Mouse (Mus musculus) layer of hippocampus, adult 2 months (tissue): ENCODE measurements at regions not wholly inside any gene's neighbourhood (a gene's known extent, or its start where the extent isn't known, plus 50 kb on each side); places are given as distances from the start of the nearest gene placed in this dataset.

Experiments
- DNase-seq, 2 experiments: peaks; one replicate each; pipeline ENCODE4 v3.0.0; 2022; ENCODE audit warnings: low spot score in 2 of 2
- H3K27ac ChIP-seq: fragments of 200-600 bp; 2 replicates; pipeline ENCODE4 v1.8.1; 2022
- H3K4me3 ChIP-seq: fragments of 200-600 bp; 2 replicates; pipeline ENCODE4 v1.8.1; 2022; ENCODE audit warnings: mild to moderate bottlenecking
- CTCF ChIP-seq: fragments of 200-600 bp; conservative IDR thresholded peaks from 2 replicates; pipeline ENCODE4 v1.8.1; 2022; ENCODE audit warnings: antibody characterized with exemption, mild to moderate bottlenecking, moderate library complexity

DNA sequence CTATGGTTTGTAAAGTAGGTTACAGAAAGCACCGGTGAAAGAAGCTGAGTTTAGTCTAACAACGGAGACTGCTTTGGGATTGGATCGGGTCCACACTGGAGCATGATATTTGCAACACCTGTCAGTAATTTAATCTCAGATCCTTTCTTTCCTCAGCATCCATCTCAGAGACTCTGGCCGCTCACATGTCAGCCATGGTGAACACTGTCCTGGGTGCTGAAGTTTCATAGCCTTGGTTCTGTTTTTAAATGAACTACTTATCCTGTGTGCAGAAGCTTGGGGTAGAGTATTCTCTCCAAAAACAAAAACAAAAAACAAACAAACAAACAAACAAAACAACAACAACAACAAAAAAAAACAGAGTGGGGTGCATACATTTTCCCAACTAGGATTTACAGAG, 600.1 kb downstream of the Nr2f2 start:
- no peak overlapping the region for H3K4me3 ChIP-seq
- no peak for TF ChIP-seq CTCF
- no peak for DNase-seq
- H3K27ac ChIP-seq, result no peak overlapping the region

DNA sequence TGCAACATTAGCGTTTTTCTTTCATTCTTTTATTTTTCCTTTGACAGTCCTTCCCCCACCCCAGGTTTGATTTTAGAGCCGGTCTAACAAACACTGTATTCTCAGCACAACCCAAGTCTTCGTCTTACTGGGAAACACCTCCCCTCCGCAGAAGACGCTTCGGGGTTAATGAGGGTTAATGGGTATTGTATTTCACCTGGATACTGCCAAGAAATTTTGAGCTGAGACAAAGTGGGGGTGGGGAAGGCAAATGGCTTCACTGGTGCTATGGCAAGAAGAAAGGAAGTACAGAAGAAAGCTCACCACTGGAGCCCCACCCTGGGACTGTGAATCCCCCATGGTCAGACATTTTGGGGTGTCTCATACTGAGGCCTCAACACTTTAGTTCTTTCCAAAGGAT, 626.0 kb downstream of the Nr2f2 start:
- TF ChIP-seq CTCF, result no peak
- DNase-seq, result no peak
- H3K27ac ChIP-seq, result no peak overlapping the region

DNA sequence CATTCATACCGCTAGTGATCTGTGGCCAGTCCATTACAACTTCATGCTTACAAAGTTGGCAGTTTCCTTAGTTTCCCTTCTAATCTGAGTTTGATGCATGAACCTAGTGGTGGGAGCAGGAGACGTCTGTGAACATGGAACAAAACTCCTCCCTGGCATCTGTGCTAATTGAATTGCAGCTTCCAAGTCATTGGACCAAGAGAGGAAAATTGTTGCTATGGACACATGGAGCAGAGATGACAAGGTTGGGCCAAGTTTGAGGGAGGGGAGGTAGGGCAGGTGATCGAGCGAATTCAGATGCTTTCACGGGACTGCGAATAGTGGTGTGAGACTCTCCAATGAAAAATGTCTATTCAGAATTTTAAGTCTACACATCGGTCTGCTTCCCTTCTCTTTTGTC, 627.5 kb downstream of the Nr2f2 start:
- Histone ChIP-seq H3K27ac (no peak overlapping the region), H3K4me3 (no peak overlapping the region)
- no peak for DNase-seq
- no peak; the same call in 1 of the 2 replicates for TF ChIP-seq CTCF

More for the DNA sequence above, 626.0 kb downstream of the Nr2f2 start:
- H3K4me3 ChIP-seq, result no peak overlapping the region

DNA sequence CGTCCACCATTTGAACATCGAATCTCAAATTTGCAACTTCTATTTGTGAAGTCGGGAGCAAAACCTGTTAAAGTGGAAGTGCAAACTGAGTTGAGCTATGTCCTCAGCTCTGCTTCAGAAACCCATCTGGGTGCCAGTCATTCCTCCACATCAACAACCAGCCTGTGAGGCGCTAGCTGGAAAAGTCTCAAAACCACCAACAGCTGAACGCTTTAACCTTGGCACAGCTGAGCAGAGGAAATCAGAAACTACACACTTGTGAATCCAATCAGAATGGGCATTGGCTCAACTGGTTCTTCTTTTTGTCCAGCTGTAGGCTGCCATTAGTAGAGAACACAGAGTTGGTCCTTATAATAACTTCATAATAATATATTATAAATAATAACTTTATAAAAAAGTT, 651.5 kb downstream of the Nr2f2 start:
- DNase-seq, result no peak
- H3K4me3 ChIP-seq, result no peak overlapping the region
- H3K27ac ChIP-seq, result no peak overlapping the region
- no peak for TF ChIP-seq CTCF

DNA sequence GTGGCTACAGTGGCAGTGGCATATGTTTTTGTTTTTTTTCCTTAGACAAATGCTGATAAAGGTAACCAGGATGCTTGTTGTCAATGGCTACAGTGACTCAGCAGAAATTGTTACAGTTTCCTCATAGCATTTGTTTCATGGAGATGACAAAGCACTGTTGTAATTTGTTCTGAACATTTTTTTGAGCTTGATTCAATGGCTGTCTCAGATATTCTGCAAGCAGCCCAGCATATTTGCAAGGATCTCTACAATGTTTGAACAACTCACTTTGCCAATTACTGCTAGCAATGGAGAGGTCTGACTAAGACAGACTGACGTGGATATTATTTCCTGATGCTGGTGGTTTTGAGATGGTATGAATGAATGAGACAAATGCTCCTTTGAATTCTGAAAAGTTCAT, 696.3 kb downstream of the Nr2f2 start:
- DNase-seq, result peak in 1 of 2 experiments; percentile 0
- Histone ChIP-seq H3K4me3 (no peak overlapping the region), H3K27ac (no peak overlapping the region)
- no peak for TF ChIP-seq CTCF

DNA sequence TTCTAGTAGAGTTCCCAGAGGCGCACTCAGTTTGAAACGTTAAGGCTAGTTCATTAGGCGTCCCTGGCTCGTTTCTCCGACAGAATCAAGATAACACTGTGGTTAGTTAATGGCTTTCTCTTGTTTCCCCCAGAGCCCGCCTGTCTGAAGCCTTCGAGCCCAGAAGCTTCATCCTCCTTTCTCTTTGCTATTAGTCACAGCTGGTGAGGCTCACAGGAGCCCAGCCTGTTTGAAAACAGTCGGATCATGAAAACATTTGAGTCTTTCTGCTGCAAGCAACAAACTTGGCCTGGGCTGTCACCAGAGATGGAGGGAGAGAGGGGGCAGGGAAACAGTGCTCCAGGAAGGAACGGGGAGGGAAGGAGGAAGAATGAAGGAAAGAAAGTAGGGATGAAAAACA, 711.0 kb downstream of the Nr2f2 start:
- TF ChIP-seq CTCF, result no peak

DNA sequence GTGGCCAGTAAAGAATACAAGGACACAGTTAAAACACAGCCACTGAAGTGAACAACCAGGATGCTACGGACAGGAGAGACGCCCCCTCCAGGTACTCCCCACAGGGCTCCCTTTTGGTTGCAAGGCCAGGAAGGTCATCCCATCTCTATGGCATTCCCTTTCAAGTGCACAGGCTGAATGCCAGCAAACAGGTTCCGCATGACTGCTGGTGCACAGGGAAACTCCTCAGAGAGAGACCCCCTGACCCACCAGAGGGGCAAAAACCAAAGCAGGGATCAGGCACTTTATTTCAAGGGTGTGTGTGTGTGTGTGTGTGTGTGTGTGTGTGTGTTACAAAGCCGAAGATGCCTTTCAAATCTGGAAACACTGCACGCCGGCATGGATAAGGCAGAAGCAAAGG, 721.1 kb downstream of the Nr2f2 start:
- TF ChIP-seq CTCF, result no peak
- no peak overlapping the region for H3K27ac ChIP-seq
- DNase-seq, result no peak
- H3K4me3 ChIP-seq, result no peak overlapping the region

More for the DNA sequence above, 711.0 kb downstream of the Nr2f2 start:
- DNase-seq, result no peak
- Histone ChIP-seq H3K27ac (no peak overlapping the region), H3K4me3 (no peak overlapping the region)

DNA sequence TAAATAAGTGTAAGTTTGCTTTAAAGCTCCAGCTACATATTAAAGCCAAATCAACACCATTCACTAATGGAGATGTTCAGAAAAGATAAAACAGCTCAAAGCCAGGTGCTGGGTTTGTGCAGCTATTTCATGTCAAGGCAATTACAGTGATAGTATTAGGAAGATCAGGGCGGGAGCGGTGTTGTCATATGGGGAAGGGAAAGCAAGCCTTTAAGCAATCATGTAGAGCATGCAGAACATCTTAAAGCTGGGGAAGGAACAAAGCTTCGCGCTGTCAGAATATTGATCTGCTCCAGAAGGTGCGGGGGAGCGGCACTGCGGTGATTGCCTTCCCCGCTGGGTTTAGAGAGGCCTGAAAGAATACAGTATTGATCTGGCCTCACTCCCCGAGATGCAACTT, 724.9 kb downstream of the Nr2f2 start:
- H3K27ac ChIP-seq, result no peak overlapping the region
- TF ChIP-seq CTCF, result no peak
- peak; percentile 7 to 16 for DNase-seq
- no peak overlapping the region for H3K4me3 ChIP-seq

DNA sequence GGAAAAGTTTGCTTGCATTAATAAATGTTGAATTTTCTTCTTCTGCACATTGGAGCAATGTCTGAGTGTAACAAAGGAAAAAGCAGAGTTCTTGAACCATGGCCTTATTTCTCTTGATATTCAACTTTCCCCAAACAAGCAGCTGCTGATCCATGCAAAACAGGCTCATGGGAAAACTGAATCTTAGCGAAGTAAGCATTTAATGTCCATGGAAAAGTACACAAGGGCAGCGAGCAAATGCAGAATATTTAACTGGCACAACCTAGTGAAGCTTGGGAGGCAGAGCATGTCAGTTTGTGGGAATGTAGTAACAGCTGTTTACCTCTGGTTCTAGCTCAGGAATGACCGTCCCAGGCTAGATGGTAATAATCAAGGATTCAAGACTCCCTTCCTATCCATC, 766.7 kb downstream of the Nr2f2 start:
- no peak for DNase-seq
- no peak for TF ChIP-seq CTCF
- H3K4me3 ChIP-seq, result no peak overlapping the region

DNA sequence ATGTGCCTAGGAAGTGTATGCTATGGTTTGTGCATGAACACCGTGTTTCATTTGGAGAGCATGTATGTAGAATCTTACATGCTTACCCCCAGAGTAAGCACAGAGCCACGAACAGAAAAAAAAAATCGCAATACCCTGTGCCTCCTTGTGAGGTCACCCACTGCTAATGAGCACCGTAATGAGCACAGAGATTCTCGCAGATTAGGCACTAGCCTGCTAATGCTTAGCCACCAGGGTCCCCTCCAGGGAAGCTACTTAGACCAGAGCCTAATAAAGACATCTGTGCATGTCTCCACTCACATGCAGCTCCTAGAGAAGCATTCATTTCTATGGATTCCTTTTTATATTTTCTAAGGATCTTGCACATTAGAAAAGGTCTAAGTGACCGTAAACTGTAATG, 780.8 kb downstream of the Nr2f2 start:
- 0 out of 2 replicates have a peak, but pooled peaks have one; percentile 19 for TF ChIP-seq CTCF
- DNase-seq, result no peak
- no peak overlapping the region for H3K27ac ChIP-seq
- H3K4me3 ChIP-seq, result no peak overlapping the region

More for the DNA sequence above, 766.7 kb downstream of the Nr2f2 start:
- H3K27ac ChIP-seq, result no peak overlapping the region

DNA sequence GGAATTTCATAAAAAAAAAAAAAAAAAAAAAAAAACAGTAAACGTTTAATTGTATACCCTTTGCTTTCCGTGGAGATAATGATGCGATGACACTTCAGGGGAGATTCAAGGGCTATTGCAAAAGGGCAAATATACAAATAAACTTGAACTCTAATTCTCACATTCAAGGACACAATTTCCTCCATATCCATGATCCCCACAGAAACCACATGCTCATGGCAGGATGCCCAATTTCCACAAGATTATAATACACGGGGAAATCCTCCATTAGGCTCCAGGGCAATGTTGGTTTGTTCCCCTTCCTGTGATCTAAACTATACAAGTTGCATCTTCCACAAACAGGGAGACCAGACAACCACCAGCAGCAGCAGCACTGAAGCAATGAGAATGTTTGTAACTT, 781.4 kb downstream of the Nr2f2 start:
- Histone ChIP-seq H3K27ac (no peak overlapping the region), H3K4me3 (no peak overlapping the region)
- no peak for TF ChIP-seq CTCF
- DNase-seq, result no peak

DNA sequence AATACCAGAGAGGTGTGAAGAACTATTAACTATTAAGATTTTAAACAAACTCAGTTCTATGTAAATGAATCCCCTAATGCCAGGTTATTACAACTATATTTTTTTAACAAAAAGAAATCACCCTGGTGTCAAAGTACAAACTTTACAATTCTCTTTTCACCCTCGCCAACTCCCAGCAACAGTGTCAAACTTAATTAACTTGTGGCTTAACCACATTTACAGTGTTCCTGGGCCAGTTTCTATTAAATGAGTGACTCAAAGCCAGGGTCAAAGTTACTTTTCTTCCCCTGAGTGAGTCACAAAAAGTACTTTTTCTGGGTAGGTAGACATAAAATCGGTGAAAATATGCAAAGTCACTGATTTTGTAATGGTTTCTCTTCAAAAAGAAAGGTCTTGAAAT, 782.0 kb downstream of the Nr2f2 start:
- H3K4me3 ChIP-seq, result no peak overlapping the region
- DNase-seq, result no peak
- H3K27ac ChIP-seq, result no peak overlapping the region
- TF ChIP-seq CTCF, result no peak

DNA sequence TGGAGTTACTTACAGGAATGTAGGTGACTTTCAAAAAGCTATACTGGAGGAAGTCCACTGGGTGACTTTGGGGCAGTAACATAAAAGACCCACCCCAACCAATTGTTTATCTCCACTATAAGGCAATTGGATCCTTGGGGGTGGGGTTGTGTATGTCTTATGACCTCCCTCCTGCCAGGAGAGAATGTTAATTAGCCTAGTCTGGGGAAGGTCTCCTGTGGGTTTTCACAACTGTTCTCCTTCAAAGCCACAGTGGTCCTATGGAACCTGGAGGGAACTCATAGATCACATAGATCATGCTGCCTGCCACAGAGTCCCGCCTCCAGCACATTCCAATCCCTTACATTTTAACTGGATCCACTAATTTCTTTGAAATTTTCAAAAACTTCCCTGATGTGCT, 782.6 kb downstream of the Nr2f2 start:
- no peak overlapping the region for H3K27ac ChIP-seq
- no peak for TF ChIP-seq CTCF

DNA sequence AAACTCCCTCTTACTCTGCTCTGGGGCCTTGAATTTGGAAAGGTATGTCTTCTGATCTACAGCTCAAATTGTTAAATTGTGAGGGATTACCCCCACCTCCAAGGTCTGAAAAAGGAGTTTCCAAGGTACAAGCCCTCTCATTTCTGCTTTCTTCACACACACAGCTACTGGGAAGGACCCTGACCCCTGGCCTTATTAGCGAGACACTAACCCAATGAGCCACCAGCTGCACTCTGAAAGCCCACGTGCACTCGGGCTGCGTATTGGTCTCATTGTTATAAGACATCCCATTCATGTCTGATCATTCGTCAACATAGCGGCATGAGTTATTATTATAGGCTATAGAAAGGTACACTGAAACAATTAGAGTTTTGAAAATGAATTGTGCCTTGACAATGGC, 784.9 kb downstream of the Nr2f2 start:
- no peak for TF ChIP-seq CTCF
- no peak for DNase-seq
- Histone ChIP-seq H3K27ac (no peak overlapping the region), H3K4me3 (no peak overlapping the region)

More for the DNA sequence above, 782.6 kb downstream of the Nr2f2 start:
- H3K4me3 ChIP-seq, result no peak overlapping the region
- DNase-seq, result no peak
